Mouse (Mus musculus) CH12.LX (cell line): ENCODE measurements around the gene Pitpna. TPM values are rescaled to one million over a fixed set of nuclear protein-coding genes. Genes with fewer than 3 reads are reported as not detected.

Source experiments
- DNase-seq: peaks from one replicate; pipeline ENCODE4 v3.0.0-alpha.2; 2013; ENCODE audit errors: extremely low read depth
- H3K27ac ChIP-seq: 2 replicates; pipeline ENCODE4 v1.5.1; 2012; ENCODE audit warnings: low read depth, mild to moderate bottlenecking, control low read depth, moderate library complexity; ENCODE audit not compliant: insufficient read depth
- H3K27me3 ChIP-seq: replicated peaks from 2 replicates; pipeline ENCODE3; 2012; ENCODE audit warnings: inconsistent platforms
- H3K36me3 ChIP-seq, 2 experiments: replicated peaks in 1 of 2; 2 replicates each; pipeline versions ENCODE3 to v1.6.1; 2012; ENCODE audit warnings: inconsistent platforms in 1 of 2, low read length in 1 of 2, mild to moderate bottlenecking in 1 of 2, mixed read lengths in 1 of 2, moderate library complexity in 1 of 2; ENCODE audit not compliant: control insufficient read depth in 1 of 2, insufficient read depth in 1 of 2
- H3K4me1 ChIP-seq, 2 experiments: 2 replicates each; pipeline ENCODE4 v1.6.1; 2012; ENCODE audit warnings: inconsistent platforms in 1 of 2, moderate library complexity in 1 of 2; ENCODE audit not compliant: insufficient read depth in 2 of 2, control insufficient read depth in 1 of 2
- H3K4me2 ChIP-seq: 2 replicates; pipeline ENCODE4 v1.6.1; 2012; ENCODE audit warnings: low read depth, mild to moderate bottlenecking, control low read depth; ENCODE audit not compliant: poor library complexity, insufficient read depth, severe bottlenecking
- H3K4me3 ChIP-seq, 3 experiments: fragments of 150-350 bp in 1 of 3; sonication (generic) in 1 of 3; replicated peaks in 1 of 3; 2 replicates each; pipeline versions ENCODE3 to v1.5.1; 2011 to 2012; ENCODE audit warnings: low read depth in 2 of 3, low read length in 2 of 3, mild to moderate bottlenecking in 2 of 3, moderate library complexity in 2 of 3, control low read depth in 1 of 3, improper control_type of control experiment in 1 of 3, inconsistent platforms in 1 of 3, mixed read lengths in 1 of 3; ENCODE audit not compliant: poor library complexity in 1 of 3
- H3K79me2 ChIP-seq: replicated peaks from 2 replicates; pipeline ENCODE4 v1.6.1; 2012; ENCODE audit warnings: mild to moderate bottlenecking, moderate library complexity; ENCODE audit not compliant: control insufficient read depth, poor library complexity, insufficient read depth, severe bottlenecking; ENCODE audit errors: extremely low read depth
- H3K9ac ChIP-seq: 2 replicates; pipeline ENCODE4 v1.6.1; 2012; ENCODE audit warnings: low read depth, mild to moderate bottlenecking, control low read depth, moderate library complexity; ENCODE audit not compliant: insufficient read depth
- H3K9me3 ChIP-seq: replicated peaks from 2 replicates; pipeline ENCODE3; 2012; ENCODE audit warnings: low read length, inconsistent platforms, mixed read lengths
- BHLHE40 ChIP-seq: IDR thresholded peaks from 2 replicates; pipeline ENCODE4 v1.6.1; 2011; ENCODE audit warnings: mild to moderate bottlenecking, low read depth, low read length, improper control_type of control experiment
- CHD1 ChIP-seq: IDR thresholded peaks from 2 replicates; pipeline ENCODE4 v1.6.1; 2012; ENCODE audit warnings: low read depth, low read length, improper control_type of control experiment, inconsistent platforms
- CHD2 ChIP-seq: IDR thresholded peaks from 2 replicates; pipeline ENCODE4 v1.6.1; 2011; ENCODE audit warnings: low read length, improper control_type of control experiment
- E2F4 ChIP-seq: IDR thresholded peaks from 2 replicates; pipeline ENCODE4 v1.6.1; 2011; ENCODE audit warnings: low read depth, low read length, improper control_type of control experiment; ENCODE audit not compliant: insufficient replicate concordance
- ELF1 ChIP-seq: IDR thresholded peaks from 2 replicates; pipeline ENCODE4 v1.6.1; 2014; ENCODE audit warnings: low read depth, mild to moderate bottlenecking, inconsistent platforms, low read length, improper control_type of control experiment
- ETS1 ChIP-seq: conservative IDR thresholded peaks from 2 replicates; pipeline ENCODE4 v1.6.1; 2012; ENCODE audit warnings: low read depth, mild to moderate bottlenecking, inconsistent platforms, low read length, improper control_type of control experiment, moderate library complexity
- GABPA ChIP-seq: IDR thresholded peaks from 2 replicates; pipeline ENCODE4 v1.6.1; 2012; ENCODE audit warnings: low read depth, low read length, improper control_type of control experiment, inconsistent platforms; ENCODE audit not compliant: insufficient replicate concordance
- HCFC1 ChIP-seq: IDR thresholded peaks from 2 replicates; pipeline ENCODE4 v1.6.1; 2012; ENCODE audit warnings: low read depth, mild to moderate bottlenecking, inconsistent platforms, low read length, improper control_type of control experiment
- IRF4 ChIP-seq: IDR thresholded peaks from 2 replicates; pipeline ENCODE4 v1.6.1; 2014; ENCODE audit warnings: low read depth, mild to moderate bottlenecking, inconsistent platforms, low read length, improper control_type of control experiment
- JUND ChIP-seq: conservative IDR thresholded peaks from 2 replicates; pipeline ENCODE4 v1.6.1; 2011; ENCODE audit warnings: low read depth, low read length, improper control_type of control experiment
- KAT2A ChIP-seq: IDR thresholded peaks from 2 replicates; pipeline ENCODE4 v1.6.1; 2012; ENCODE audit warnings: low read length, improper control_type of control experiment, inconsistent platforms; ENCODE audit not compliant: insufficient replicate concordance
- MAX ChIP-seq: IDR thresholded peaks from 2 replicates; pipeline ENCODE4 v1.6.1; 2011; ENCODE audit warnings: low read length, improper control_type of control experiment
- MXI1 ChIP-seq: IDR thresholded peaks from 2 replicates; pipeline ENCODE4 v1.6.1; 2011; ENCODE audit warnings: mild to moderate bottlenecking, low read depth, low read length, improper control_type of control experiment
- MYC ChIP-seq: IDR thresholded peaks from 2 replicates; pipeline ENCODE4 v1.6.1; 2011; ENCODE audit warnings: low read depth, mild to moderate bottlenecking, improper control_type of control experiment, low read length
- NRF1 ChIP-seq: IDR thresholded peaks from 2 replicates; pipeline ENCODE4 v1.6.1; 2014; ENCODE audit warnings: low read depth, mild to moderate bottlenecking, inconsistent platforms, low read length, improper control_type of control experiment, moderate library complexity
- POLR2AphosphoS2 ChIP-seq: IDR thresholded peaks from 2 replicates; pipeline ENCODE4 v1.6.1; 2011; ENCODE audit warnings: low read depth, low read length, improper control_type of control experiment
- RAD21 ChIP-seq: IDR thresholded peaks from 2 replicates; pipeline ENCODE4 v1.6.1; 2011; ENCODE audit warnings: low read depth, mild to moderate bottlenecking, low read length, improper control_type of control experiment, moderate library complexity
- RCOR1 ChIP-seq: conservative IDR thresholded peaks from 2 replicates; pipeline ENCODE4 v1.6.1; 2012; ENCODE audit warnings: low read depth, mild to moderate bottlenecking, inconsistent platforms, low read length, improper control_type of control experiment
- SIN3A ChIP-seq: IDR thresholded peaks from 2 replicates; pipeline ENCODE4 v1.6.1; 2012; ENCODE audit warnings: low read length, improper control_type of control experiment, inconsistent platforms
- SMC3 ChIP-seq: IDR thresholded peaks from 2 replicates; pipeline ENCODE4 v1.6.1; 2011; ENCODE audit warnings: low read depth, low read length, improper control_type of control experiment
- TBP ChIP-seq: conservative IDR thresholded peaks from 2 replicates; pipeline ENCODE4 v1.6.1; 2011; ENCODE audit warnings: low read depth, low read length, improper control_type of control experiment
- USF1 ChIP-seq: IDR thresholded peaks from 2 replicates; pipeline ENCODE4 v1.6.1; 2014; ENCODE audit warnings: low read depth, mild to moderate bottlenecking, inconsistent platforms, low read length, improper control_type of control experiment
- USF2 ChIP-seq: conservative IDR thresholded peaks from 2 replicates; pipeline ENCODE4 v1.6.1; 2011; ENCODE audit warnings: low read depth, low read length, improper control_type of control experiment
- ZMIZ1 ChIP-seq: IDR thresholded peaks from 2 replicates; pipeline ENCODE4 v1.6.1; 2012; ENCODE audit warnings: low read depth, mild to moderate bottlenecking, inconsistent platforms, low read length, improper control_type of control experiment
- ZNF384 ChIP-seq: IDR thresholded peaks from 2 replicates; pipeline ENCODE4 v1.6.1; 2012; ENCODE audit warnings: low read depth, low read length, improper control_type of control experiment, inconsistent platforms
- dilution Hi-C: fragments of 300-500 bp; cut with MboI; formaldehyde crosslinking; loops from 2 replicates; pipeline ENCODE4 v1.14.3; 2020; ENCODE audit warnings: low sequenced_read_pairs; ENCODE audit not compliant: extremely low pct_unique_long_range_greater_than_20kb, extremely low pct_ligation_motif_present
- in situ Hi-C: fragments of 300-500 bp; cut with MboI; formaldehyde crosslinking; loops from 3 replicates; pipeline ENCODE4 v1.14.3; 2019; ENCODE audit warnings: low sequenced_read_pairs, low pct_ligation_motif_present, low pct_unique_long_range_greater_than_20kb, mixed read lengths
- polyA plus RNA-seq: library from polyadenylated mRNA; unstranded; fragments of >175 nt; gene quantifications from 2 replicates; pipeline ENCODE4 v1.2.1, GENCODE M21; 2012; ENCODE audit warnings: low read depth; ENCODE audit not compliant: insufficient read length
- total RNA-seq, 2 experiments: library from RNA; depleted of rRNA; stranded (reverse); fragments of 300-350 nt in 1 of 2; fragments of >200 nt in 1 of 2; gene quantifications; 2 replicates each; pipeline ENCODE4 v1.2.3; 2012 to 2014

The Pitpna gene
- total and polyA plus RNA-seq, 3 experiments: 61.8 to 243 (median 80.7) TPM

DNA sequence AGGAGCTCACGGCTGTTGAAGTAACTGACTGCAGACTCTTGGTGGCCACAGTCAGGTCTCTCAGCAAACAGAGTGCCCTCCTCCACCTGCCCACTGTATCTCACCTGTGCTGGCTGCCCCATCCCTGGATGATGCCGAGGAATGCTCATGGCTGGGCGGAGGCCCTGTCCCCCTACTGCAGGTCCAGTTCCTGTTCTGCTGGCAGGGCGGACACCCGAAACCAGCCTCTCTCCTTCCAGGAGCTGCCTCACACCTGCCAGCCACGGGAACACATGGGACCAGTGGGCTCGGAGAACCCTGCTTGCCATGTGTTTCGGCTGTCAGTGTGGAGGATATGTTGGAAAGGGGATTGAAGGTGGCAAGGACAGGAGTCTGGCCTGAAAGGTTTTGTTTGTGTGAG, 47.7 kb upstream of the Pitpna start:
- peaks cover 0 to 46% of the 10 kb centered on the region in 2 experiments for H3K36me3 ChIP-seq
- no peak for DNase-seq
- no peak overlapping the region for H3K9ac ChIP-seq
- H3K4me2 ChIP-seq: no peak overlapping the region
- in situ Hi-C loops (no loop called here), dilution Hi-C loops (no loop called here)
- no peak overlapping the region for H3K27ac ChIP-seq
- no peak overlapping the region for H3K4me3 ChIP-seq
- H3K4me1 ChIP-seq: peaks cover 10 to 60% of the 10 kb centered on the region in 2 experiments
- TF ChIP-seq SMC3: no peak
- TF ChIP-seq CHD2: no peak
- no peak for TF ChIP-seq MYC
- TF ChIP-seq CHD1: no peak
- TF ChIP-seq IRF4: no peak
- TF ChIP-seq HCFC1: no peak
- TF ChIP-seq TBP: no peak
- no peak for TF ChIP-seq KAT2A
- TF ChIP-seq USF2: no peak
- no peak for TF ChIP-seq MAX
- no peak for TF ChIP-seq RCOR1
- no peak for TF ChIP-seq POLR2AphosphoS2
- no peak for TF ChIP-seq NRF1
- no peak for TF ChIP-seq E2F4
- TF ChIP-seq RAD21: no peak
- TF ChIP-seq USF1: no peak
- no peak for TF ChIP-seq ETS1
- TF ChIP-seq MXI1: no peak
- no peak for TF ChIP-seq JUND
- TF ChIP-seq BHLHE40: no peak
- H3K9me3 ChIP-seq: no peaks in the 10 kb centered on the region
- H3K27me3 ChIP-seq: no peaks in the 10 kb centered on the region
- no peaks in the 10 kb centered on the region for H3K79me2 ChIP-seq

DNA sequence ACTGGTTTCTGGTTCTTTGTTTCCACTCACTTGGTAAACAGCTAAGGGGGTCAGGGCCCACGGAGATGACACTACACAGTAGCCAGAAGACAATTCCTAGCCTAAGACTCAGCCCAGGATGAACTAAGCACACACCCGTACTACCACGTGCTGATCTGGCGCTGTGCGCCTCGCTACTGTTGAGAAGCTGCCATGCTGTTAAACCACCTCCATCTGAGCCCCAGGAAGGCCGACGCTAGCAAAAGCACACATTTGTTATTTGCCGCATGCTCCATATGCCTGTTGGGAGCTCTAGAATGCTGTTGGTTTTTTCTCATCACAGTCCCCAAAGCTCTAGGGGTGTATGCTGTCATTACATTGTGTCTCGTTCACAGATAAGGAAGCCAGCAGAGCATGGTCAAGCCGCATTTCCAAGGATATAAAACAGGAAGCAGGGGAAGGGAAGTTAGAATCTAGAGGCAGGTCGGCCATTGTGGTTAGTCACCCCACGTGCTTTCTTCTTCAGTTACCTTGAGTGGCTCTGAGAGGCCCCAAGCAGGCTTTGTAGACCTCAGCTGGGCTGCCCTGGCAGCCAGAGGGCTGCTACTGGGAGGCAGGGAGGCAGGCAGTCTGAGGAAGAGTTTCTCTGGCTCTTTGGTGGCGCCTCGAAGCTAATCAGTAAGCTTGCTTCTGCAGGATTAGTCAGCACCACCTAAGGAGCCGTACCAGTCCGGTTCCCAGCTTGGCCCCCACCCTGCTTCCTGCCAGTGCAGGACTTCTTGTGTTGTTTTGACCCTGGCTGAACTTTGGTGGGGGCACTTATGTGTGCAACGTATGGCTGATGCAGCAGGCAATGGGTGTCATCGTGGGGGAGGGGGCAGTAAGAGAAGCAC, 47.0 kb upstream of the Pitpna start:
- Histone ChIP-seq H3K79me2 (no peaks in the 10 kb centered on the region), H3K4me3 (no peak overlapping the region), H3K27ac (no peak overlapping the region), H3K4me1 (peaks cover 10 to 59% of the 10 kb centered on the region in 2 experiments), H3K4me2 (no peak overlapping the region), H3K9me3 (no peaks in the 10 kb centered on the region), H3K27me3 (no peaks in the 10 kb centered on the region), H3K36me3 (peaks cover 0 to 52% of the 10 kb centered on the region in 2 experiments), H3K9ac (no peak overlapping the region)
- dilution Hi-C loops: no loop called here
- TF ChIP-seq POLR2AphosphoS2: no peak
- TF ChIP-seq ELF1: no peak
- TF ChIP-seq SIN3A: no peak
- 0 out of 2 replicates have a peak, but pooled peaks have one; percentile 21 for TF ChIP-seq MAX
- TF ChIP-seq ZMIZ1: no peak
- TF ChIP-seq TBP: no peak
- no peak for TF ChIP-seq ZNF384
- TF ChIP-seq GABPA: no peak
- no peak for TF ChIP-seq USF1
- DNase-seq: peak; percentile 34
- in situ Hi-C loops: no loop called here
